Mouse (Mus musculus): ENCODE measurements around the gene Cbx7. TPM values are rescaled to one million over a fixed set of nuclear protein-coding genes. Genes with fewer than 3 reads are reported as not detected.

Gene Cbx7
- total RNA-seq (2012; rRNA removed), result 10.0 and 12.1 TPM in 2 replicates
- 5.6 and 8.1 TPM in 2 replicates for total RNA-seq (2014; rRNA removed)
- 12.4 and 14.7 TPM in 2 replicates for polyA plus RNA-seq (2012; ENCODE audit: insufficient read length, low read depth)

GRCm38 (mm10) chr15:79970940-79971339, at the start of gene Cbx7:
TSS of gene Cbx7 (minus strand) at chr15:79971119.
- Histone ChIP-seq H3K4me3 (replicated peaks in 1 of 3; ENCODE audit: low read depth in 2 of 3, low read length in 2 of 3, poor library complexity in 1 of 3) (no peak within 1 kb of the TSS), H3K9ac (ENCODE audit: insufficient read depth, low read depth) (no peak within 1 kb of the TSS)

GRCm38 (mm10) chr15:80020516-80020915, 49.6 kb upstream of the Cbx7 start:
- Histone ChIP-seq H3K79me2 (replicated peaks; ENCODE audit: control insufficient read depth, extremely low read depth, insufficient read depth, poor library complexity, severe bottlenecking) (no peaks in the 10 kb centered on the region), H3K9me3 (replicated peaks; ENCODE audit: low read length) (no peaks in the 10 kb centered on the region), H3K4me3 (replicated peaks in 1 of 3; ENCODE audit: low read depth in 2 of 3, low read length in 2 of 3, poor library complexity in 1 of 3) (no peak overlapping the region), H3K27me3 (replicated peaks) (peaks cover 26% of the 10 kb centered on the region), H3K27ac (ENCODE audit: insufficient read depth, low read depth) (no peak overlapping the region), H3K4me1 (ENCODE audit: control insufficient read depth in 1 of 2, insufficient read depth in 2 of 2) (peaks cover 14 to 18% of the 10 kb centered on the region in 2 experiments), H3K36me3 (replicated peaks in 1 of 2; ENCODE audit: control insufficient read depth in 1 of 2, insufficient read depth in 1 of 2, low read length in 1 of 2) (no peaks in the 10 kb centered on the region), H3K9ac (ENCODE audit: insufficient read depth, low read depth) (no peak overlapping the region), H3K4me2 (ENCODE audit: insufficient read depth, low read depth, poor library complexity, severe bottlenecking) (no peak overlapping the region)
- TF ChIP-seq MAFK (IDR thresholded peaks at IDR 0.05; ENCODE audit: insufficient replicate concordance, low read length), result no peak
- no peak for TF ChIP-seq EP300 (IDR thresholded peaks at IDR 0.05; ENCODE audit: low read length)
- no peak for TF ChIP-seq SMC3 (IDR thresholded peaks at IDR 0.05; ENCODE audit: low read depth, low read length)
- dilution Hi-C loops (cut with MboI; ENCODE audit: extremely low pct_ligation_motif_present, extremely low pct_unique_long_range_greater_than_20kb, low sequenced_read_pairs) (no loop called here), in situ Hi-C loops (cut with MboI; ENCODE audit: low pct_ligation_motif_present, low pct_unique_long_range_greater_than_20kb, low sequenced_read_pairs) (loop anchor here (5.0 kb wide), 1 partner anchor 42 kb away; no protein-coding TSS in a partner anchor)
- DNase-seq (ENCODE audit: extremely low read depth), result no peak

More at GRCm38 (mm10) chr15:79970940-79971339, at the start of gene Cbx7:
- TF ChIP-seq TBP (conservative IDR thresholded peaks at IDR 0.05; ENCODE audit: low read depth, low read length) (no peak), NELFE (IDR thresholded peaks at IDR 0.05; ENCODE audit: low read depth, low read length) (no peak), MAFK (IDR thresholded peaks at IDR 0.05; ENCODE audit: insufficient replicate concordance, low read length) (no peak), TCF12 (IDR thresholded peaks at IDR 0.05; ENCODE audit: low read depth, low read length) (no peak), IRF4 (IDR thresholded peaks at IDR 0.05; ENCODE audit: low read depth, low read length) (no peak)
- H3K9me3 ChIP-seq (replicated peaks; ENCODE audit: low read length), result no peaks in the 10 kb centered on the region
- H3K4me2 ChIP-seq (ENCODE audit: insufficient read depth, low read depth, poor library complexity, severe bottlenecking), result no peak within 1 kb of the TSS
- H3K79me2 ChIP-seq (replicated peaks; ENCODE audit: control insufficient read depth, extremely low read depth, insufficient read depth, poor library complexity, severe bottlenecking), result no peaks in the 10 kb centered on the region
- in situ Hi-C loops (cut with MboI; ENCODE audit: low pct_ligation_motif_present, low pct_unique_long_range_greater_than_20kb, low sequenced_read_pairs) (no loop called here), dilution Hi-C loops (cut with MboI; ENCODE audit: extremely low pct_ligation_motif_present, extremely low pct_unique_long_range_greater_than_20kb, low sequenced_read_pairs) (no loop called here)
- DNase-seq (ENCODE audit: extremely low read depth), result no peak
- no peaks in the 10 kb centered on the region for H3K36me3 ChIP-seq (replicated peaks in 1 of 2; ENCODE audit: control insufficient read depth in 1 of 2, insufficient read depth in 1 of 2, low read length in 1 of 2)
- H3K4me1 ChIP-seq (ENCODE audit: control insufficient read depth in 1 of 2, insufficient read depth in 2 of 2), result peaks cover 0 to 4% of the 10 kb centered on the region in 2 experiments; a peak in 1 of 4 replicates
- no peak within 1 kb of the TSS for H3K27ac ChIP-seq (ENCODE audit: insufficient read depth, low read depth)
- H3K27me3 ChIP-seq (replicated peaks), result peaks cover 11% of the 10 kb centered on the region

GRCm38 (mm10) chr15:80019625-80020024, 48.7 kb upstream of the Cbx7 start:
- no peak overlapping the region for H3K4me2 ChIP-seq (ENCODE audit: insufficient read depth, low read depth, poor library complexity, severe bottlenecking)
- H3K27me3 ChIP-seq (replicated peaks), result peaks cover 26% of the 10 kb centered on the region
- no peaks in the 10 kb centered on the region for H3K9me3 ChIP-seq (replicated peaks; ENCODE audit: low read length)
- in situ Hi-C loops (cut with MboI; ENCODE audit: low pct_ligation_motif_present, low pct_unique_long_range_greater_than_20kb, low sequenced_read_pairs) (loop anchor here (5.0 kb wide), 1 partner anchor 43 kb away; no protein-coding TSS in a partner anchor), dilution Hi-C loops (cut with MboI; ENCODE audit: extremely low pct_ligation_motif_present, extremely low pct_unique_long_range_greater_than_20kb, low sequenced_read_pairs) (no loop called here)
- H3K4me3 ChIP-seq (replicated peaks in 1 of 3; ENCODE audit: low read depth in 2 of 3, low read length in 2 of 3, poor library complexity in 1 of 3), result no peak overlapping the region
- H3K79me2 ChIP-seq (replicated peaks; ENCODE audit: control insufficient read depth, extremely low read depth, insufficient read depth, poor library complexity, severe bottlenecking), result no peaks in the 10 kb centered on the region
- no peak overlapping the region for H3K27ac ChIP-seq (ENCODE audit: insufficient read depth, low read depth)
- TF ChIP-seq ELF1 (IDR thresholded peaks at IDR 0.05; ENCODE audit: low read depth, low read length), result no peak
- TF ChIP-seq RCOR1 (conservative IDR thresholded peaks at IDR 0.05; ENCODE audit: low read depth, low read length), result no peak
- TF ChIP-seq MAFK (IDR thresholded peaks at IDR 0.05; ENCODE audit: insufficient replicate concordance, low read length), result no peak
- TF ChIP-seq CHD2 (IDR thresholded peaks at IDR 0.05; ENCODE audit: low read length), result no peak
- TF ChIP-seq UBTF (IDR thresholded peaks at IDR 0.05; ENCODE audit: low read depth, low read length), result no peak
- no peak for TF ChIP-seq ZKSCAN1 (IDR thresholded peaks at IDR 0.05; ENCODE audit: borderline replicate concordance, low read depth, low read length)
- TF ChIP-seq ZMIZ1 (IDR thresholded peaks at IDR 0.05; ENCODE audit: low read depth, low read length), result no peak
- no peak for TF ChIP-seq MYC (IDR thresholded peaks at IDR 0.05; ENCODE audit: low read depth, low read length)
- TF ChIP-seq IRF4 (IDR thresholded peaks at IDR 0.05; ENCODE audit: low read depth, low read length), result no peak
- no peak for TF ChIP-seq JUN (IDR thresholded peaks at IDR 0.05; ENCODE audit: insufficient read depth, low read depth, low read length)
- no peak for TF ChIP-seq GABPA (IDR thresholded peaks at IDR 0.05; ENCODE audit: insufficient replicate concordance, low read depth, low read length)
- no peak for TF ChIP-seq MXI1 (IDR thresholded peaks at IDR 0.05; ENCODE audit: low read depth, low read length)
- TF ChIP-seq USF1 (IDR thresholded peaks at IDR 0.05; ENCODE audit: low read depth, low read length), result no peak
- no peak for TF ChIP-seq E2F4 (IDR thresholded peaks at IDR 0.05; ENCODE audit: insufficient replicate concordance, low read depth, low read length)
- no peak for TF ChIP-seq ZNF384 (IDR thresholded peaks at IDR 0.05; ENCODE audit: low read depth, low read length)
- no peak for TF ChIP-seq ZC3H11A (IDR thresholded peaks at IDR 0.05; ENCODE audit: low read depth, low read length)
- H3K9ac ChIP-seq (ENCODE audit: insufficient read depth, low read depth), result no peak overlapping the region
- peaks cover 6 to 9% of the 10 kb centered on the region in 2 experiments for H3K4me1 ChIP-seq (ENCODE audit: control insufficient read depth in 1 of 2, insufficient read depth in 2 of 2)
- no peaks in the 10 kb centered on the region for H3K36me3 ChIP-seq (replicated peaks in 1 of 2; ENCODE audit: control insufficient read depth in 1 of 2, insufficient read depth in 1 of 2, low read length in 1 of 2)
- DNase-seq (ENCODE audit: extremely low read depth), result no peak
